Mouse (Mus musculus): ENCODE data around the gene Hspa1b.
A peak's percentile ranks its signal among the peaks of the same experiment; 100 is the strongest.

The Hspa1b gene

GRCm38 (mm10) chr17:34927306-34928019, 31.6 kb downstream of the Hspa1b start:
- no peak for DNase-seq

GRCm38 (mm10) chr17:34924258-34924657, 34.8 kb downstream of the Hspa1b start:
- DNase-seq, result no peak

DNA sequence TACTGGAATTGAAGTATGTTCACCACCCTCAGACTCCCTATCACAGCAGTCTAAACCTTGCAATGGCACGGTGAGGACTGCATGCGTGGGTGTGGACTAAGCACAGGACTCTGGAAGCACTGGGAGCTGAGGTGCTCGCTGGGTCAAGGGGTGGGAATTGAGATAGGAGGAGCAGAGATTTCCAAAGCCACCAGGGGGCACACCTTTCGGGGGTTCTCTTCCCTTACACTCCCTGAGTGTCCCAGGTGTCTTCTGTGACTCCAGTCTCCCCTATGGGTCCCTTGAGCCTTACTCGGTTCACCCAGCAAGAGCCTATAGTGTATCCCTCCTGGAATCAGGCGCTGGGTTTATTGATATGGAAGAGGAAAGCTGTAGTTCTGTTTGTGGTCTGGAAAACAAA, 36.1 kb downstream of the Hspa1b start:
- no peak for DNase-seq

DNA sequence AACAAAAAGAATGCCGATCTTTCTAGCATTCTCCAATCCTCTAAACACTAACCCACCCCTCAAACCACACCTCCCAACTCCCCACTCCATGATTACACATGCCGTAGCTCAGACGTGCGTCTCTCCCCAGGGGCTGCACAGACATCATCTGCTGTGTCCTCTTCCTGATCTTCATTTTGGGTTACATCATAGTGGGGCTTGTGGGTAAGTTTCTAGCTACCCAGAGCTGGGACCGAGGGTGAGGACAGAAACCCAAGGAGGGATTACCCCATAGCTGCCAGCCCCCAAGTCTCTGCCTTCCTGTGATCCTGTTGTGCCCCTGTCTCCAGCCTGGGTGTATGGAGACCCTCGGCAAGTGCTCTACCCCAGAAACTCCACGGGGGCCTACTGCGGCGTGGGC, 41.9 kb downstream of the Hspa1b start:
- no peak for DNase-seq

- no peak for DNase-seq
Observed at GRCm38 (mm10) chr17:34916316-34916715, 42.7 kb downstream of the Hspa1b start.

- no peak for DNase-seq
Observed at GRCm38 (mm10) chr17:34915410-34915831, 43.6 kb downstream of the Hspa1b start.

- no peak for DNase-seq
Observed at GRCm38 (mm10) chr17:34913930-34914665, 44.9 kb downstream of the Hspa1b start, which contains the start of gene Slc44a4. Gene Slc44a4, plus strand, starts transcription at chr17:34914466.

- DNase-seq, result peak; percentile 57 to 69
Observed at GRCm38 (mm10) chr17:34911945-34912351, 47.1 kb downstream of the Hspa1b start.

DNA sequence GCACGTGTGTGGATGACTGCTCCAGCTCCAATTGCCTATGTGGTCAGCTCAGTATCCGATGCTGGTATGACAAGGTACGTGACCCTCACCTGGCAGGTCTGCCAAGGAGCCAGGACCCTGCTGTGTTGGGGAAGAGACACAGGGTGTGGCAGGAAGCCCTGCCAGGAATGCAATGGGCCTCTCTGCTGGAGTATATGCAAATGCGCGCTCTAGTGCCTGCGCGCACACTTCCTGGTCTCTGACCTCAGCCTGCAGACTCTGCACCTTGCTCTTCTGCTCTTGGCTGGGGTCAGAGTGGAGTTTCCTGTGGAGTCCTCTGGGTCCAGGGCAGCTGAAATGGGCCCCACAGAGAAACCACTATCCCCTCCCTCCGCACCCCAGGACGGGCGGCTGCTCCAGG, 48.1 kb downstream of the Hspa1b start:
- DNase-seq, result no peak

All from thymus, adult 18-20 months (tissue).